Mouse (Mus musculus) erythroblast, embryonic 14.5 days (primary cell): ENCODE measurements around the gene Eif2ak4. TPM values are rescaled to one million over a fixed set of nuclear protein-coding genes. Genes with fewer than 3 reads are reported as not detected.

Source experiments
- H3K27me3 ChIP-seq: 2 replicates; pipeline ENCODE4 v1.6.1; 2012; ENCODE audit warnings: inconsistent platforms; ENCODE audit not compliant: control insufficient read depth
- H3K36me3 ChIP-seq: 2 replicates; pipeline ENCODE4 v1.6.1; 2012; ENCODE audit warnings: mild to moderate bottlenecking, inconsistent platforms; ENCODE audit not compliant: control insufficient read depth
- H3K4me1 ChIP-seq: 2 replicates; pipeline ENCODE4 v1.6.1; 2012; ENCODE audit warnings: inconsistent platforms; ENCODE audit not compliant: control insufficient read depth
- H3K4me3 ChIP-seq: replicated peaks from 2 replicates; pipeline ENCODE3; 2012; ENCODE audit warnings: moderate library complexity, mild to moderate bottlenecking, inconsistent platforms
- H3K9me3 ChIP-seq: 2 replicates; pipeline ENCODE4 v1.6.1; 2012; ENCODE audit warnings: low read length, inconsistent platforms, mixed read lengths; ENCODE audit not compliant: control insufficient read depth
- GATA1 ChIP-seq: IDR thresholded peaks from 2 replicates; pipeline ENCODE4 v1.6.1; 2012; ENCODE audit warnings: low read length, inconsistent platforms, mixed read lengths
- TAL1 ChIP-seq: IDR thresholded peaks from 3 replicates; pipeline ENCODE4 v1.6.1; 2012; ENCODE audit warnings: low read length, inconsistent platforms, mixed read lengths
- polyA plus RNA-seq: library from polyadenylated mRNA; stranded (reverse); fragments of >175 nt; gene quantifications from 2 replicates; pipeline ENCODE4 v1.2.3, GENCODE M21; 2012

Gene Eif2ak4
- polyA plus RNA-seq, 1 experiment, result 0.24 TPM

GRCm38 (mm10) chr2:118490241-118491091 is 102.0 kb downstream of the Eif2ak4 start:
- TF ChIP-seq TAL1 (no peak), GATA1 (no peak)
- H3K9me3 ChIP-seq, result no peaks in the 10 kb centered on the region
- no peak overlapping the region for H3K4me3 ChIP-seq
- no peaks in the 10 kb centered on the region for H3K36me3 ChIP-seq
- peaks cover 3% of the 10 kb centered on the region; the same call in 1 of the 2 replicates for H3K4me1 ChIP-seq
- no peaks in the 10 kb centered on the region for H3K27me3 ChIP-seq

GRCm38 (mm10) chr2:118491281-118491731 is 102.9 kb downstream of the Eif2ak4 start:
- Histone ChIP-seq H3K4me3 (no peak overlapping the region), H3K9me3 (no peaks in the 10 kb centered on the region), H3K4me1 (peaks cover 3% of the 10 kb centered on the region; the same call in 1 of the 2 replicates), H3K36me3 (no peaks in the 10 kb centered on the region), H3K27me3 (no peaks in the 10 kb centered on the region)
- no peak for TF ChIP-seq GATA1
- no peak for TF ChIP-seq TAL1

- Histone ChIP-seq H3K27me3 (no peaks in the 10 kb centered on the region), H3K9me3 (no peaks in the 10 kb centered on the region), H3K36me3 (no peaks in the 10 kb centered on the region), H3K4me3 (no peak overlapping the region), H3K4me1 (peaks cover 3% of the 10 kb centered on the region; the same call in 1 of the 2 replicates)
- TF ChIP-seq GATA1, result no peak
- no peak for TF ChIP-seq TAL1
Measured at GRCm38 (mm10) chr2:118491741-118492395, 103.5 kb downstream of the Eif2ak4 start.

DNA sequence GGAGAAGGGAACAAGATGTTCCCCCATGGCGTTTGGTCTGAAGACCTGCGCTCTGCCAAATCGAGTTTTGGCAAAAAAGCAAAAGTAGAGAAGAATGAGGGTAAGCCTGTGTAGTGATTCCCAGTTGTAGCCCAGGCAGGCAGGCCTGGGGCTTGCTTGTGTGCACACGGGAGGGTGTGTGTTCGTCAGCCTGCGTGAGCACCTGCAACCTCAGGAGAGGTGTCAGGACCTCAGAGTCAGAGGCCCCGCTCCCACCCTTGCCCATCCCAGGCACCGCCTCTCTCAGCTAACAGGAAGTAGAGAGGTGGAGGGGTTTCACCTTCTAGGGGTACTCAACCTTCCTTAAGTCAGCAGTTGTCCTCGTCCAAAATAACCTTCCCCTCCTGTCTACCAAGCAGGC is 106.6 kb downstream of the Eif2ak4 start:
- Histone ChIP-seq H3K4me3 (no peak overlapping the region), H3K36me3 (no peaks in the 10 kb centered on the region), H3K4me1 (no peaks in the 10 kb centered on the region), H3K9me3 (no peaks in the 10 kb centered on the region), H3K27me3 (no peaks in the 10 kb centered on the region)
- TF ChIP-seq GATA1, result no peak
- TF ChIP-seq TAL1, result no peak

- H3K27me3 ChIP-seq, result no peaks in the 10 kb centered on the region
- TF ChIP-seq GATA1 (no peak), TAL1 (no peak)
- H3K4me3 ChIP-seq, result no peak overlapping the region
Measured at GRCm38 (mm10) chr2:118497890-118498289, 109.5 kb downstream of the Eif2ak4 start.

DNA sequence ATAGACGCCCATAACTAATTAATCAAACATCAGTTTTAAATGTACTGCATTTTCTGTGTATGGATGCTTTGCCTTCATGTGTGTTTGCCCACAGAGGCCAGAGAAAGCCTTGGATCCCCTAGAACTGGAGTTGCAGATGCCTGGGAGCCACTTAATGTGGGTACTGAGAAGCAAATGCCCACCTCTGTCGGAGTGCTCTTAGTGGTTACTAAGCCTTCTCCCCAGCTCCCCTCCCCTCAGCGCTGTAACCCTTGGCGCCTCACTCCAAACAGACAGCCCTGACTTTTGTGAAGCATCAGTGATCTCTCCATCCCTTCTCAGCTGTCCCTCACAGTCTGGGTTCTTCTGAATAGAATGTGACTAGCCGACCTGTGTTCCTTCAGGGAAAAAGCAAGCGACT is 110.1 kb downstream of the Eif2ak4 start:
- Histone ChIP-seq H3K4me3 (no peak overlapping the region), H3K9me3 (no peaks in the 10 kb centered on the region), H3K36me3 (no peaks in the 10 kb centered on the region), H3K4me1 (no peaks in the 10 kb centered on the region), H3K27me3 (no peaks in the 10 kb centered on the region)
- TF ChIP-seq GATA1 (no peak), TAL1 (no peak)

More at GRCm38 (mm10) chr2:118497890-118498289, 109.5 kb downstream of the Eif2ak4 start:
- Histone ChIP-seq H3K9me3 (no peaks in the 10 kb centered on the region), H3K36me3 (no peaks in the 10 kb centered on the region), H3K4me1 (no peaks in the 10 kb centered on the region)

- H3K27me3 ChIP-seq, result no peaks in the 10 kb centered on the region
- no peak overlapping the region for H3K4me3 ChIP-seq
- H3K9me3 ChIP-seq, result no peaks in the 10 kb centered on the region
- H3K4me1 ChIP-seq, result no peaks in the 10 kb centered on the region
- H3K36me3 ChIP-seq, result no peaks in the 10 kb centered on the region
- TF ChIP-seq TAL1, result no peak
- no peak for TF ChIP-seq GATA1
Measured at GRCm38 (mm10) chr2:118499135-118499961, 110.9 kb downstream of the Eif2ak4 start.

DNA sequence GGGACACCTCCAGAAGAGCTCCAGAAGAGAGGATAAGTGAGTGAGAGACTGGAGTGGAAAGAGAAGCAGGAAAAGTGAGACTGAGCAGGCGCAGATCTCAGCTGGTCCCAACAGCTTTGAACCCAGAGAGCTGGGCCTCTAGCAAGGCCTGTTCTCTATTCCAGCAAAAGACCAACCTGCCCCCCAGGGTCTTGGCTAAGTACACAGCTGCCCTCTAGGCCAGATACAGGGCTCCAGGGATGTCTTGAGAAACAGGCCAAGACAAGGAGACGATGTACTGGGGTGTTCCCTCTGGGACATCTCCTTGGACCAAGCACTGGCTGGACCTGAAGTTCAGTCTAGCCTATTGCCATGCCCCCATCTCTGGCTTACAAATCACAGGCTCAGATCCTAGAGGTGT is 111.8 kb downstream of the Eif2ak4 start:
- H3K4me1 ChIP-seq, result no peaks in the 10 kb centered on the region
- H3K36me3 ChIP-seq, result no peaks in the 10 kb centered on the region
- no peaks in the 10 kb centered on the region for H3K9me3 ChIP-seq
- no peaks in the 10 kb centered on the region for H3K27me3 ChIP-seq
- no peak overlapping the region for H3K4me3 ChIP-seq
- TF ChIP-seq GATA1 (no peak), TAL1 (no peak)
